Mouse (Mus musculus): ENCODE measurements around the gene Wdhd1. TPM values are rescaled to one million over a fixed set of nuclear protein-coding genes. Genes with fewer than 3 reads are reported as not detected.

Gene Wdhd1
- total and polyA plus RNA-seq, 2 experiments from 2014 or later, result 9.7 to 10.7 TPM

- H3K4me3 ChIP-seq (ENCODE audit: low read length), result no peak overlapping the region
- H3K27me3 ChIP-seq (ENCODE audit: insufficient read depth, low read length), result no peaks in the 10 kb centered on the region
- peaks cover 27% of the 10 kb centered on the region for H3K36me3 ChIP-seq (ENCODE audit: insufficient read depth, low read length)
- H3K27ac ChIP-seq, result no peak overlapping the region
- WGBS, result 97% methylated on average over 4 of the region's 4 CpGs
- no peaks in the 10 kb centered on the region for H3K9me3 ChIP-seq (ENCODE audit: low read length)
- no peak overlapping the region for H3K9ac ChIP-seq (replicated peaks; ENCODE audit: low read length)
- no peak for TF ChIP-seq CTCF (IDR thresholded peaks at IDR 0.05; ENCODE audit: low read depth)
- H3K4me1 ChIP-seq (ENCODE audit: insufficient read depth, low read length), result no peaks in the 10 kb centered on the region
- H3K4me2 ChIP-seq (ENCODE audit: low read depth, low read length), result no peak overlapping the region
- ATAC-seq (no peak), DNase-seq (ENCODE audit: low spot score) (no peak)
Observed at GRCm38 (mm10) chr14:47269056-47269455, 7.6 kb downstream of the Wdhd1 start.

GRCm38 (mm10) chr14:47265829-47266228 is 10.8 kb downstream of the Wdhd1 start:
- Histone ChIP-seq H3K4me2 (ENCODE audit: low read depth, low read length) (no peak overlapping the region), H3K9ac (replicated peaks; ENCODE audit: low read length) (no peak overlapping the region), H3K36me3 (ENCODE audit: insufficient read depth, low read length) (peaks cover 28% of the 10 kb centered on the region), H3K27me3 (ENCODE audit: insufficient read depth, low read length) (no peaks in the 10 kb centered on the region), H3K27ac (no peak overlapping the region), H3K4me1 (ENCODE audit: insufficient read depth, low read length) (no peaks in the 10 kb centered on the region), H3K9me3 (ENCODE audit: low read length) (no peaks in the 10 kb centered on the region), H3K4me3 (ENCODE audit: low read length) (no peak overlapping the region)
- WGBS, result 87% methylated on average over 8 of the region's 8 CpGs
- ATAC-seq (no peak), DNase-seq (ENCODE audit: low spot score) (no peak)
- no peak for TF ChIP-seq CTCF (IDR thresholded peaks at IDR 0.05; ENCODE audit: low read depth)

- ATAC-seq, result no peak
- WGBS, result 96% methylated on average over 3 of the region's 3 CpGs
- H3K27me3 ChIP-seq (ENCODE audit: insufficient read depth, low read length), result no peaks in the 10 kb centered on the region
- H3K36me3 ChIP-seq (ENCODE audit: insufficient read depth, low read length), result peaks cover 32% of the 10 kb centered on the region
- no peaks in the 10 kb centered on the region for H3K9me3 ChIP-seq (ENCODE audit: low read length)
- H3K4me1 ChIP-seq (ENCODE audit: insufficient read depth, low read length), result no peaks in the 10 kb centered on the region
- DNase-seq (ENCODE audit: low spot score), result no peak
- TF ChIP-seq CTCF (IDR thresholded peaks at IDR 0.05; ENCODE audit: low read depth), result no peak
- H3K27ac ChIP-seq, result no peak overlapping the region
- H3K4me2 ChIP-seq (ENCODE audit: low read depth, low read length), result no peak overlapping the region
- no peak overlapping the region for H3K4me3 ChIP-seq (ENCODE audit: low read length)
- H3K9ac ChIP-seq (replicated peaks; ENCODE audit: low read length), result no peak overlapping the region
Observed at GRCm38 (mm10) chr14:47264866-47265265, 11.8 kb downstream of the Wdhd1 start.

DNA sequence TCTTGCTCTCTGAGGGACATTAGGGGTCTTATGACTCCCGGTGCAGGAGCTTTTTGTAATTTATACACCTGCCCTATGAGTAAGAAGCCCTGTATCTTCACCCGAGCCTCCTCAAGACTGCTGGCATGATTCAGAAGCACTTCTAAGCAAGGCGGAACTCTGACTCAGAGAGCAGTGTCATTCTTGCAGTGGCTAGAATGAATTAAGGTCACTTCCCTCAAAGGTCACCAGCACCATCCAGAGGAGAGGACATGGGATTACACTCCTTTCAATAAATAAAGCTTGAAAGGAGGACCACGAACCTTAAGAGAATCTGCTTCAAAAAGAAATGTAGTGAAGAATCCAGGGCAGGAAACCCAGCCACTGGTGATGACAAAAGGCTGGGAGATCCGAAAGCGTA is 26.8 kb downstream of the Wdhd1 start:
- no peak overlapping the region for H3K27ac ChIP-seq
- peak; percentile 14 for DNase-seq (ENCODE audit: low spot score)
- H3K4me2 ChIP-seq (ENCODE audit: low read depth, low read length), result no peak overlapping the region
- WGBS, result 84% methylated on average over 6 of the region's 6 CpGs
- H3K36me3 ChIP-seq (ENCODE audit: insufficient read depth, low read length), result peaks cover 19% of the 10 kb centered on the region
- no peak for ATAC-seq
- no peaks in the 10 kb centered on the region for H3K4me1 ChIP-seq (ENCODE audit: insufficient read depth, low read length)
- no peak overlapping the region for H3K4me3 ChIP-seq (ENCODE audit: low read length)
- peak; percentile 57 for TF ChIP-seq CTCF (IDR thresholded peaks at IDR 0.05; ENCODE audit: low read depth)
- no peak overlapping the region for H3K9ac ChIP-seq (replicated peaks; ENCODE audit: low read length)
- H3K9me3 ChIP-seq (ENCODE audit: low read length), result no peaks in the 10 kb centered on the region
- no peaks in the 10 kb centered on the region for H3K27me3 ChIP-seq (ENCODE audit: insufficient read depth, low read length)

DNA sequence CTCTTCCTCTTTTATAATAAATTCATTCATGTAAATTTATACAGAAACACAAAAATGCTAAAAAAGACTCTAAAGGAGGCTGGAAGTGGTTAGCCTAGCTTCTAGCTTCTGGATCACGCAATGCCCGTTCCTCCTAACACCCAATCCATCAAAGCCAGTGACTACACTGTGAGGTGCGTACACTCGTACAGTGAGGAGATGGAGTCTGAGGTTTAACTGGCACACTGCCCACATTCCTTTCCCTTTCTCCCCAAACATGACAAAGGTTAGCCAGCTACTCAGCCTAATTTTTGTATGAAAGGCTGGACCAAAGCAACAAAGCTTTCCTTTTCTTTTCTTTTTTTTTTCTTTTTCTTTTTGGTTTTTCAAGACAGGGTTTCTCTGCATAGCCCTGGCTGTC is 33.9 kb downstream of the Wdhd1 start:
- H3K36me3 ChIP-seq (ENCODE audit: insufficient read depth, low read length), result peaks cover 30% of the 10 kb centered on the region
- no peak overlapping the region for H3K9ac ChIP-seq (replicated peaks; ENCODE audit: low read length)
- H3K4me1 ChIP-seq (ENCODE audit: insufficient read depth, low read length), result no peaks in the 10 kb centered on the region
- H3K4me3 ChIP-seq (ENCODE audit: low read length), result no peak overlapping the region
- ATAC-seq (no peak), DNase-seq (ENCODE audit: low spot score) (no peak)
- no peaks in the 10 kb centered on the region for H3K27me3 ChIP-seq (ENCODE audit: insufficient read depth, low read length)
- no peak overlapping the region for H3K27ac ChIP-seq
- 57% methylated on average over 4 of the region's 4 CpGs for WGBS
- no peak for TF ChIP-seq CTCF (IDR thresholded peaks at IDR 0.05; ENCODE audit: low read depth)
- H3K9me3 ChIP-seq (ENCODE audit: low read length), result no peaks in the 10 kb centered on the region
- no peak overlapping the region for H3K4me2 ChIP-seq (ENCODE audit: low read depth, low read length)

GRCm38 (mm10) chr14:47241046-47241445 is 35.6 kb downstream of the Wdhd1 start:
- ATAC-seq (no peak), DNase-seq (ENCODE audit: low spot score) (no peak)
- Histone ChIP-seq H3K4me3 (ENCODE audit: low read length) (no peak overlapping the region), H3K36me3 (ENCODE audit: insufficient read depth, low read length) (peaks cover 16% of the 10 kb centered on the region; the same call in 1 of the 2 replicates), H3K4me2 (ENCODE audit: low read depth, low read length) (no peak overlapping the region), H3K27me3 (ENCODE audit: insufficient read depth, low read length) (no peaks in the 10 kb centered on the region), H3K4me1 (ENCODE audit: insufficient read depth, low read length) (no peaks in the 10 kb centered on the region), H3K9ac (replicated peaks; ENCODE audit: low read length) (no peak overlapping the region), H3K9me3 (ENCODE audit: low read length) (no peaks in the 10 kb centered on the region), H3K27ac (no peak overlapping the region)
- no peak for TF ChIP-seq CTCF (IDR thresholded peaks at IDR 0.05; ENCODE audit: low read depth)
- WGBS, result 95% methylated on average over 6 of the region's 6 CpGs

DNA sequence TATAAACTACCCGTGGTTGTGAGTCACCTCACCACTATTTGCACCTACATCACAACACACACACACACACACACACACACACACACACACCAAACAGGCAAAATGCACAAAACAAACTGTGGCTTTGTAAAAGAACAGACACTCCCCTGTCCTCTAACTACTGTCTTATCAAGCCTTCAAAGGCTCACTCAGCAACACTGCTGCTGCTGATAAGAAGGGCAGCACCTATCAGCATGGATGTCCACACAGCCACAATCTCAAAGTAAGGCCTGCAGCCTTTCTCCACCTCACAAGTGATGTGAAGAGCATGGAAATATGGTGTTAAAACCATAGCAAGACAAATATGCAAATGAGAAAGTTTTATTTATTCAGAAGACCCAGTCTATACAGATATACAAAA is 36.1 kb downstream of the Wdhd1 start:
- Histone ChIP-seq H3K4me2 (ENCODE audit: low read depth, low read length) (no peak overlapping the region), H3K4me1 (ENCODE audit: insufficient read depth, low read length) (no peaks in the 10 kb centered on the region), H3K9ac (replicated peaks; ENCODE audit: low read length) (no peak overlapping the region), H3K27me3 (ENCODE audit: insufficient read depth, low read length) (no peaks in the 10 kb centered on the region), H3K36me3 (ENCODE audit: insufficient read depth, low read length) (peaks cover 14% of the 10 kb centered on the region; the same call in 1 of the 2 replicates), H3K9me3 (ENCODE audit: low read length) (no peaks in the 10 kb centered on the region), H3K4me3 (ENCODE audit: low read length) (no peak overlapping the region), H3K27ac (no peak overlapping the region)
- DNase-seq (ENCODE audit: low spot score), result no peak
- WGBS, result 96% methylated on average over 1 of the region's 1 CpGs
- TF ChIP-seq CTCF (IDR thresholded peaks at IDR 0.05; ENCODE audit: low read depth), result no peak
- ATAC-seq, result no peak

Measured in hindbrain, postnatal 0 days (tissue).